Mouse (Mus musculus) left cerebral cortex, postnatal 10 days (tissue): ENCODE measurements at regions not wholly inside any gene's neighbourhood (a gene's known extent, or its start where the extent isn't known, plus 50 kb on each side); places are given as distances from the start of the nearest gene placed in this dataset.

Experiments used
- DNase-seq, 2 experiments: peaks; one replicate each; pipeline ENCODE4 v3.0.0; 2021 to 2022; ENCODE audit warnings: low spot score in 2 of 2, mixed read lengths in 1 of 2; ENCODE audit errors: extremely low spot score in 1 of 2
- intact Hi-C: fragments of 180-260 bp; cut with DNase I; formaldehyde crosslinking; loops from one replicate; pipeline ENCODE4 v1.15.1; 2025

- DNase-seq: peak in 1 of 2 experiments; percentile 13
- intact Hi-C loops: no loop called here
Observed at GRCm38 (mm10) chr3:34828453-34829206, 178.4 kb downstream of the Sox2 start.

- intact Hi-C loops: no loop called here
- no peak for DNase-seq
Observed at GRCm38 (mm10) chr3:34836741-34837267, 186.6 kb downstream of the Sox2 start.

GRCm38 (mm10) chr3:34837644-34838332 lies 187.6 kb downstream of the Sox2 start:
- no peak for DNase-seq
- intact Hi-C loops: no loop called here

GRCm38 (mm10) chr3:34860877-34861649 lies 210.9 kb downstream of the Sox2 start:
- no peak for DNase-seq
- intact Hi-C loops: no loop called here

- no peak for DNase-seq
Observed at GRCm38 (mm10) chr3:34868698-34869409, 218.6 kb downstream of the Sox2 start.

GRCm38 (mm10) chr3:34869911-34870310 lies 219.7 kb downstream of the Sox2 start:
- intact Hi-C loops: no loop called here
- DNase-seq: no peak

More at GRCm38 (mm10) chr3:34868698-34869409, 218.6 kb downstream of the Sox2 start:
- intact Hi-C loops: no loop called here

- no peak for DNase-seq
- intact Hi-C loops: no loop called here
Observed at GRCm38 (mm10) chr3:34885137-34885536, 234.9 kb downstream of the Sox2 start.

- no peak for DNase-seq
- intact Hi-C loops: no loop called here
Observed at GRCm38 (mm10) chr3:34893381-34893780, 243.2 kb downstream of the Sox2 start.

GRCm38 (mm10) chr3:34903106-34903505 lies 252.9 kb downstream of the Sox2 start:
- DNase-seq: no peak
- intact Hi-C loops: no loop called here

GRCm38 (mm10) chr3:34908489-34908888 lies 258.3 kb downstream of the Sox2 start:
- intact Hi-C loops: no loop called here
- DNase-seq: no peak

GRCm38 (mm10) chr3:34909350-34909749 lies 259.1 kb downstream of the Sox2 start:
- intact Hi-C loops: no loop called here

GRCm38 (mm10) chr3:34918326-34918932 lies 268.2 kb downstream of the Sox2 start:
- intact Hi-C loops: no loop called here
- no peak for DNase-seq

More at GRCm38 (mm10) chr3:34909350-34909749, 259.1 kb downstream of the Sox2 start:
- DNase-seq: no peak

GRCm38 (mm10) chr3:34920497-34920896 lies 270.3 kb downstream of the Sox2 start:
- DNase-seq: no peak
- intact Hi-C loops: no loop called here

- no peak for DNase-seq
- intact Hi-C loops: no loop called here
Observed at GRCm38 (mm10) chr3:34949867-34950266, 299.7 kb downstream of the Sox2 start.

- intact Hi-C loops: no loop called here
- no peak for DNase-seq
Observed at GRCm38 (mm10) chr3:34956183-34956582, 306.0 kb downstream of the Sox2 start.

GRCm38 (mm10) chr3:34959044-34959521 lies 308.9 kb downstream of the Sox2 start:
- intact Hi-C loops: no loop called here

GRCm38 (mm10) chr3:34966442-34966841 lies 316.2 kb downstream of the Sox2 start:
- intact Hi-C loops: no loop called here

More at GRCm38 (mm10) chr3:34959044-34959521, 308.9 kb downstream of the Sox2 start:
- no peak for DNase-seq

GRCm38 (mm10) chr3:34967911-34968310 lies 317.7 kb downstream of the Sox2 start:
- DNase-seq: no peak
- intact Hi-C loops: no loop called here

More at GRCm38 (mm10) chr3:34966442-34966841, 316.2 kb downstream of the Sox2 start:
- no peak for DNase-seq
